Mouse (Mus musculus) hindbrain, embryonic 15.5 days (tissue): Measurements from ENCODE around the gene Cd82. TPM values are rescaled to one million over a fixed set of nuclear protein-coding genes. Genes with fewer than 3 reads are reported as not detected.

ENCODE experiments used
- microRNA-seq: library from miRNA; unstranded; fragments of <30 nt; microRNA quantifications from one replicate; pipeline ENCODE4, GENCODE M21; 2016
- polyA plus RNA-seq: library from polyadenylated mRNA; unstranded; fragments of >200 nt; fragmentation: Nextera tagmentation; extraction: Ambion mirVana; gene quantifications from 2 replicates; pipeline ENCODE4 v1.2.1, GENCODE M21; 2015

Cd82 gene
- polyA plus RNA-seq, 1 experiment from 2014 or later = 25.5 TPM

Small RNA genes lying within 50 kb of the gene (microRNA-seq; reads per million reads assigned to microRNA genes)
- not detected for gene Mir7001

Other genes starting within 250 kb of the Cd82 start
- 17.9 and 23.5 TPM in 2 replicates for gene Tspan18, start 128.6 kb downstream of the Cd82 start, polyA plus RNA-seq
- gene Gm10803, start 97.4 kb upstream of the Cd82 start, polyA plus RNA-seq = not detected in 2 replicates
- 0.45 and 0.71 TPM in 2 replicates for gene Alx4, start 179.2 kb upstream of the Cd82 start, polyA plus RNA-seq